Mouse (Mus musculus) erythroblast, adult 5-6 weeks (primary cell): ENCODE results near the gene Zfp383. TPM values are rescaled to one million over a fixed set of nuclear protein-coding genes. Genes with fewer than 3 reads are reported as not detected.
"Not testable (repeated sequence)": the region's sequence is repeated elsewhere in the genome, so short reads cannot be mapped to it uniquely, and the experiment has no call there.

Source experiments
- ATAC-seq: replicated peaks from 2 replicates; pipeline ENCODE4 v1.8.0; 2016; ENCODE audit warnings: moderate number of reproducible peaks, mild to moderate bottlenecking, moderate TSS enrichment, inconsistent platforms; ENCODE audit not compliant: poor library complexity, low FRiP score, severe bottlenecking
- total RNA-seq, 2 experiments: library from RNA; stranded (forward) in 1 of 2; stranded (reverse) in 1 of 2; fragments of 150-400 nt in 1 of 2; fragments of 200-764, 138-1000 nt in 1 of 2; gene quantifications; 2 replicates each; pipeline versions ENCODE4 v1.2.3 to v1.2.4; 2015 to 2017; ENCODE audit warnings: low replicate concordance in 2 of 2

The Zfp383 gene
- total RNA-seq (2015; ENCODE audit: low replicate concordance) = not detected in 2 replicates
- total RNA-seq (2017; ENCODE audit: low replicate concordance) = not detected in 2 replicates

DNA sequence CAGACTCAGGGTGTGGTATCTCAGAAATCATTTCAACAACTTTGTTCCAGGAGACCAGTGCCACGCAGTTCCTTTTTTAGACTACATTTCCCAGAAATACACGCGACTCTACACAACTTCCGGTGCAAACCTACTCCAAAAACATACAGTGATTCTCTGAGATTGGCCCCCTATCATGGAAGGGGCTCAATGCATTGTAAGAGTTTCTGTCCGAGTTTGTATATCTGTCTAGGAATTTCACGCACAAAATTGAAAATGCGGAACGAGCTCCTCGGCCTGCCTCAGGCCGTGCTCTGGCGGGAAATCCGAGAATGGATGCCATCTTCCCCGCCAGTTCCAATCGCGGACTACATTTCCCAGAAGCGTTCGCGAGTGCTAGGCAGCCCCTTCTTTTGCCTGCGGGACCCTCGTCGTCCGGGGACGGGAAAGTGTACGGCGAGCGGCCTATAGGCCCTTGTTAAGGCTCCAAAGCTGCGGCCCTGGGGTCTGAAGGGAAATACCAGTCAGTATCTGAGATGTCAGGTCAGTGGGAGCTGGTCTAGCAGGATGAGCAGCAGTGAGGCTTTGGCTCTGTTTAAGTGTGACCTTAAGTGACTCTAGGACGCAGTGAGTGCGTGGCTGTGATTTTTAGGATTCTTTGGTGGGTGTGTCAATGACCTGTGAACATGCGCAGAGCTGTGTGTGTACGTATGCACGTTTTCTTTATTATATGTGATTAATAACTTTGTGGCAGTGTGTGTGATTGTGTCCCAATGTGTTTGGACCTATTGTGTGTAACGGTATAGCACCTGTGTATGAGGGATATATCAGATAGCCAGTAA, at the start of gene Zfp383:
TSS of gene Zfp383 (plus strand) at position 94 of the 821 bp plus-strand sequence.
- ATAC-seq = peak; percentile 64; the same call in 1 of the 2 replicates

DNA sequence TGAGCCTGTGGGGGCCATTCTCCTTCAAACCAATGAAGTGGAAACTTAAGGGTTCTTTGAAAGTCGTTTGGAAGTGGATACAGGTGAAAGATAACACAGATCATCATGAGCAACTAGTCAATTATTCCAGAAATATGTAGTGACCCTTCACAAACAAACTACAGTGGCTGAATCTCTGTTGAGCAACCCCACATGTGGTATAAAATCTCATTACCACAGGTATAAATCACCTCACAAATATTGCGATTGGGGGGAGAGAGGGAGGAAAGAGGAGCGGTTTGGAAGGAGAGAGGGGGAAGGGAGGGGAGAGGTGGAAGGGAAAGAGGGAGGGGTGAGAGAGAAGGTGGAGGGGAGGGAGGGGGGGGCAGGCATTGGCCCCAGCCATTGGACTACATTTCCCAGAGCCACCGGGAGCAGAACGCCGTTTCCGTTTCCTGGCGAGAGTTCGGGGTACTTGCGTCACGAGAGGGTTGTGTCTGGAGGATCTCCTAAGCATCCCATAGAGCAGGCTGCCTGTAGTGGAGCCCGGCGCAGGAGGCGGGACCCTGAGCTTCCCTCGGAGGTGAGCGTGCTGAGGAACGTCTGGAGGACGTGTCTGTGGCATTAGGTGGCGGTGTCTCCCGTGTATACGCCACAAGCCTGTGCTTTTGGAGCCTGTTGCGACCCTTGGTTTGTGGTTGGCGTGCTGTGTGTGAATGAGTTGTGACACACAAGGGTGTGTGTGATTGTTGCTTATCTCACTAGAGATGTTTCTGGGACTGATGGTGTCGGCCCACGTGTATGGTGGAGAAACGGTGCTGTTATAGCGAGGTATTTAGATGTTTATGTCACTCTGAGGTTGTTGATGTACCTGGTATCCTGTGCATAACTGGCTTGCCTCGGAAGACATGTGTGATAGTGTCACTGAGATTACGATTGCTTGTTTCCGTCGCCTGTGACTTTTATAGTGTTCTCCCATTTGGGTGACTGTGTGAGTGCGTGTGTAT, 48.2 kb upstream of the Zfp383 start, which contains the start of gene Zfp420:
TSS of gene Zfp420 (plus strand) at position 448 of the 986 bp plus-strand sequence.
- ATAC-seq = no peak

DNA sequence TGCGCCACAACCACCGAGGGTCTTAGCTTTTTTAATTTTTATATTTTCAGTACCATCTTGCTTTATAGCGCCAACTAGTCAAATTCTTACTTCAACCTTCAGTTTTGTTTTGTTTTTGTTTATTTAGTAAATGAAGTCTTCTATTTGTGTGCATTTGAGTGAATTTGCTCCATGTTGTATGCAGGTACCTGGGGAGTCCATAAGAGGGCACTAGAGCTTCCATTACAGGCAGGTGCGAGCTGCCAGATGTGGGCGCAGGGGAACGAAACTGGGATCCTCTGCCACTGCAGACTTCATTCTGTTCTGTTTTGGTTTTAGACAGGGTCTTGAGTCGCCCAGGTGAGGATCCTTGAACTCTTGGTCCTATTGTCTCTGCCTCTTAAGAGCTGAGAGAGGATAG, 46.4 kb upstream of the Zfp383 start:
- ATAC-seq = no peak

DNA sequence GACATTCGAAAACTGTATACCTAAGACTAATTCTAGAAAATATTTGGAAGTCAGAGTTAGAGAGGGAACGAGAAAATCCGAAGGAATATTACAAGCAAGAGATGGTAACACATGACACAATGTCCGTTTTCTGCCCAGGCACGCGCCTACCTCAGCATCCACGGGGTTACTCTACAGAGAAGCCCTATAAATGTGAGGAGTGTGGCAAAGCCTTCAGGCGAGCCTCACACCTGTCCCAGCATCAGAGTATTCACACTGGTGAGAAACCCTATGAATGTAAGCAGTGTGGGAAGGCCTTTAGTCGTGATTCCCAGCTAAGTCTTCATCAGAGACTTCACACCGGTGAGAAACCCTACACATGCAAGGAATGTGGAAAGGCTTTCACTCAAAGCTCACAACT, 33.8 kb upstream of the Zfp383 start:
- no peak for ATAC-seq

DNA sequence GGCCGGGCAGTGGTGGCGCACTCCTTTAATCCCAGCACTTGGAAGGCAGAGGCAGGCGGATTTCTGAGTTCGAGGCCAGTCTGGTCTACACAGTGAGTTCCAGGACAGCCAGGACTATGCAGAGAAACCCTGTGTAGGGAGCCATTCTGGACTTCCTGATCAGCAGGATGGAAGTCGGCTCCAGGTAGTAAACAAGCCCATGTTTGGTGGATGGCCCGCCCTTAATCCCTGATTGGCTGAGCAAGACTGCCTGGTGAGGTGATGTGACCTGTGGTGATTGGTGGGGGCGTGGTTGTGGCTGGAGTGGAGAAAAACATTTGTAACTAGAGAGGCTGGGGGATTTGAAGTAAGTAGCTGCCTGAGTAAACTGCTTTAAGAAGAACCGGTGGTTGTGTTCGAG, 30.5 kb upstream of the Zfp383 start:
- not testable (repeated sequence) for ATAC-seq

DNA sequence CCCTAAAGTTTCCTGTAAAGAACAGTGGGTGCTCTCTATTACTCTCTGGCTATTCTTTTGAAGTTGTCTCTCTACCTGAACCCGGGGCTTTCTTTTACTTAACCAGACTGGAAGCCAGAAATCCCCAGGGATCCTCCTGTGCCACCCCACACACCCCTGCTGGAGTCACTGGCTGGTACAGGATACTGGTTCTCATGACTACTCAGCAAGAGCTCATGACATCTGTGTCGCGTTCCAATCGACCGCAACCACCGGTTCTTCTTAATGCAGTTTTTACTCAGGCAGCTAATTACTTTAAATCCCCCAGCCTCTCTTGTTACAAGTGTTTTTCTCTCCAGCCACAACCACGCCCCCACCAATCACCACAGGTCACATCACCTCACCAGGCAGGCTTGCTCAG, 28.0 kb upstream of the Zfp383 start:
- ATAC-seq = no peak

DNA sequence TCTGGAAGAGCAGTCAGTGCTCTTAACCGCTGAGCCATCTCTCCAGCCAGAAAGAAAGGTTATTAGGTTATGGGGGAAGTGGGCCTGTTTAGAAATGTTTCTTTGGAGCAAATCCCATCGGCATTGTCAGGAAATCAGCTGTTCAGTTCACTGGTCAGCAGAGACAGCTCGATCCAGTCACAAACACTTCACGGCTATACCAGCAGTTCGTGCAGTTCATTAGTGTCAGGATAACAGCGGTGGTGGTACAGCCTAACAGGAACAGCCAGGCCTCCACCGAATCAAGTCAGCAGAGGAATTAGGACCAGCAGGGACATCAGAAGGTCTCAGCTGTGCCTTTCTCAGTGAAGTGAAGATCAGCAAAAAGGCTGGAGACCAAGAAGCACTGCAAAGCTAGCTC, 27.1 kb upstream of the Zfp383 start:
- no peak for ATAC-seq

DNA sequence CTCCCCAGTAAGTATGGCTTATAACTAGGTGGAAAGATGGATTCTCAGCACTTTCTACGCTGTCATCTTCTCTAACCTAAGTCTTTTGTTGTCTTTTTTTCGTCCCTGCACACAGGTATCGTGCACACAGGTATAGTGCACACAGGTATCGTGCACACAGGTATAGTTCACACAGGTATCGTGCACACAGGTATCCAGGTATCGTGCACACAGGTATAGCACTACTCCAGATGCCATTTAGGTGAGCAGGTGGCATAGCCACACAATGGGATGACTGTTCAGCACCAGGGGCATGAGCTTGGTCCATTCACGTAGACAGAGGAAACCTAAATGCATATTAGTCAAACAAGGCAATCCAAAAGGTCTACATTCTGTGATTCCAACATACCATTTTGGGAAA, 17.5 kb upstream of the Zfp383 start:
- ATAC-seq = no peak

DNA sequence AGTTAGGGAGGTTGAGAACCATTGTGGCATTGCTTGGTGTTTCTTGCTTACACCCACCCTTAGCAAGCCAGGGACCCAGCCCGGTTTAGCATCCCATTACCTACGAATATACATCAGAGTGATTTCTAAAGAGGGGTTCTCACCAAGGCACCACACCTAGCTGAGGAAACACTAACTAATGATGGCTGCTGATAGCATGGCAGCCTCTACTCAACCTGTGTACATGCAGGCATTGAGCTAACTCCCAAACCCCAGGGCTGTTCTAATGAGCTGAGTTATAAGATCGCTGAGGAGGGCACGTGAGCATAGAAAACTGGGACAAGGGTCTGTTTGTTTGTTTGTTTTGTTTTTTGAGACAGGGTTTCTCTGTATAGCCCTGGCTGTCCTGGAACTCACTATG, 15.3 kb upstream of the Zfp383 start:
- ATAC-seq = no peak

DNA sequence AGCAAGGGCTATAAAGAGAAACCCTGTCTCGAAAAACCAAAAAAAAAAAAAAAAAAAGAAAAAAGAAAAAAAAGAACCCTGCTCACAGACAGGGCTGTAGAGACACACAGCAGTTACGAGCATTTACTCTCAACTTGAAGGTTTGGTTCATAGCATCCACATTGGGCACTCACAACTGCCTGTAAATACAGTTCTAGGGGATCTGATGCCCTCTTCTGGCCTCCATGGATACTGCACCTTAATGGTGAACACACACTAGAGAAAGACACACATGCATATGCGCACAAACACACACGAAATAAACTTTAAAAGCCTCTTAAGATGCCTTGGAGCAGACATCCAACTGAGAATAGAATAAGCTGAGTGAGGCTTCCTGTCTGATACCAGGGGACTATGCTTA, 9.7 kb upstream of the Zfp383 start:
- no peak for ATAC-seq

DNA sequence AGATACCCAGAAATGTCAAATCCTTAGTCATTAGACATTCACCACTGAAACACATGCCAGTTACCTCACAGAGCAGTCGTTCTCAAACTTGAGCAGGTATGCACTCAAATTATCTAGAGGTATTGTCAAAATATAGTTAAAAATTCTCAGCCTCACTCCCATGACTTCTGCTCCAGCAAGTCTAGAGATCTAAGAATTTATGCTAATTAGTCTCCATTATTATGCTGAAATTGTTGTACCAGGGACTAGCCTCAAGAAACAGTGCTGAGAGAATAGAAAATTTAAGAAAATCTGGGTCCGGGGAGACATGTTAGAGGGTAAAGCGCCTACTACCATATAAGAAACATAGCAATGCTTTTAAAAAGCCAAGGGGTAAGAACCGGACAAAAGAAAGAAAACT, 3.9 kb upstream of the Zfp383 start:
- ATAC-seq = no peak

DNA sequence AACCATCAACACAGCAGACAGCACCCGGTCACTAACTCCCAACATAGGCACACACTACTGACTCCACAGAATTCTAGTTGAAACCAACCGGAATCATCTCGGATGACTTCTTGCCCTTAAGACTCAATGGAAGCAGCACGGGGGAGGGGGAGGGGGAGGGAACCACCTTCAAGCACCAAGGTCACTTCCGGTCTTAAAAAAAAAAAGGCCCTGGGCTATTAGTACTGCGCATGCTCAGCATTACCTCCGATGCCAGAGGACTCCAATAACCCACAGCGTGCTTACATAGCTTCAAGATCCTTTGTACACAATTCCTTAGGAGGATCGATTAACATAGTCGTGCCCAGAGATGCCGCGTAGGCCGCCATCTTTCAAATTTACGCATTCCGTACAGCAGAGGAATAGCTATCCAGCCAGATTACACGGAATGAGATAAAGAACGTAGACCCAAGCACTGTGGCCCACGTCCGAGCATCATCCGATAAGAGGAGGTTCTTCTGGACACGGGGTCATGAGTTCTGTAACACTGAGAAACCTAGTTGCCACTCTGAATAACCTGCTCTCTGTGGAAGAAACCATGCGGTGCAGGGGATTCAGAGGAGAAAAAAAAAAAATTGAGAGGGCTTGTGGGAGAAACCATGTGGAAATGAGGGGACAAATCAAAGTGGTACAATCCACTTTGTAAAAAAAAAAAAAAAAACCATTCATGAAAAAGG, 1.9 kb upstream of the Zfp383 start, which contains the start of gene Zfp27:
TSS of gene Zfp27 (minus strand) at position 607 of the 716 bp plus-strand sequence.
- peak; percentile 91 for ATAC-seq

DNA sequence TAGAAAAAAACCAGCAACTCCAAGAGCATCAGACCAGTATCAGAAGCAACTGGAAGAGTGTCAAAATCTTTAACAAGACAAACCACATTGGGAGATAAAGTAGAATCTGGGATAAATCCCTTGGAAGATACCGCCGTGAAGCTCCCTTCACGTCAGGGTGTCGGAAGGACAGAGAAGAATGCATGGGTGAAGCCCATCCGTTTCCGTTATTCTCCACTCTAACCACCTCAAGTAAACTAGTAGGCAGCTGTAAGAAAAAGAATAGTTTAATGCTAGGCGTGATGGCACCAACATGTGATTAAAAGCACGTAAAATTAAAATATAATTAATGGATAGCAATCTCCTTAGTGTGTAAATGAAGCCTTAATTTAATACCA, 1.4 kb upstream of the Zfp383 start:
- ATAC-seq = no peak

DNA sequence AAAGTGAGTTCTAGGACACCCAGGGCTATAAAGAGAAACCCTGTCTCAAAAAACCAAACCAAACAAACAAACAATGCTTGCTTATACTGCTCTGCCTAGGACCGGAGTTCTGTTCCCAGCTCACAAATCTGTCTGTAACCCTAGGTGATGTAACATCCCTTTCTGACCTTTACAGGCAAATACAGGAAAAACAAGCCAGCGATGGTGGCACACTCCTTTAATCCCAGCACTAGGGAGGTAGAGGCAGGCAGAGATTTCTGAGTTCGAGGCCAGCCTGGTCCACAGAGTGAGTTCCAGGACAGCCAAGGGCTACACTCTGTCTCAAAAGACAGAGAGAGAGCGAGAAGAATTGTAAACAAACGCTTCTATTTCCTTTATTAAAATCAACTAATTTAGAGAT, 817 bp upstream of the Zfp383 start:
- no peak for ATAC-seq

DNA sequence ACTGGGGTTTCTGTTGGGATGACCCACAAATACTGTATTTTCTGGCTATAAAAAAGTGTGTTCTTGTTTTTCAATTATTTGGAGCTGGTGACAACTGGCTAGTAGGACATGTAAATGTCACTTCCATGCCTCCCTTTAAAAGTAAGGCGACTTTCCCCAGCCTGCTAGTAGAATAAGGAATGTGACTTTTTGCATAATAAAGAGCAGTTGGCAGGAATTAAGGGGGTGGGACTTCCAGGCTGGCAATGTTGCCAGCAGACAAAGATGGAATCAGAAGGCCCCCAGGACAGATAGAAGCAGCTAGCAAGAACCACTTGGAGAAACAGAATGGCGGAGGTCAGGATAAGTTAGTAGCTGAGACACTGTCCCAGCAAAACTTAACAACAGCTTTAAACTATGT, 2.2 kb downstream of the Zfp383 start:
- ATAC-seq = no peak

DNA sequence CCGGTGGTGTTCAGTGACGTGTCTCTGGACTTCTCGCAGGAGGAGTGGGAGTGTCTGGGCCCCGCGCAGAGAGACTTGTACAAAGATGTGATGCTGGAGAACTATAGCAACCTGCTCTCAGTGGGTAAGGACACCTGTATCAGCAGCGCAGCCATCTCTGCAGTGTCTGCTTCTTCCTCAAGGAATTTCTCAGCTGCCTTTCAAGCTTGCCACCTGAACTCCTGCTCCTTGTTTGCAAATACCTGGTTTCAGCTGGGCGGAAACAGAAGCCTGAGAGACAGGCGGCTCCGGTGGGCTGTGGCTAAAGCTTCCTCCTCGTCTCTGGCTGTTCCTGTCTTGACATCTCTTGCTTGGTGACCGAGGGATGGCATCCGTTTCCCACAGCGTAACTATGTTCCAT, 4.1 kb downstream of the Zfp383 start:
- no peak for ATAC-seq

DNA sequence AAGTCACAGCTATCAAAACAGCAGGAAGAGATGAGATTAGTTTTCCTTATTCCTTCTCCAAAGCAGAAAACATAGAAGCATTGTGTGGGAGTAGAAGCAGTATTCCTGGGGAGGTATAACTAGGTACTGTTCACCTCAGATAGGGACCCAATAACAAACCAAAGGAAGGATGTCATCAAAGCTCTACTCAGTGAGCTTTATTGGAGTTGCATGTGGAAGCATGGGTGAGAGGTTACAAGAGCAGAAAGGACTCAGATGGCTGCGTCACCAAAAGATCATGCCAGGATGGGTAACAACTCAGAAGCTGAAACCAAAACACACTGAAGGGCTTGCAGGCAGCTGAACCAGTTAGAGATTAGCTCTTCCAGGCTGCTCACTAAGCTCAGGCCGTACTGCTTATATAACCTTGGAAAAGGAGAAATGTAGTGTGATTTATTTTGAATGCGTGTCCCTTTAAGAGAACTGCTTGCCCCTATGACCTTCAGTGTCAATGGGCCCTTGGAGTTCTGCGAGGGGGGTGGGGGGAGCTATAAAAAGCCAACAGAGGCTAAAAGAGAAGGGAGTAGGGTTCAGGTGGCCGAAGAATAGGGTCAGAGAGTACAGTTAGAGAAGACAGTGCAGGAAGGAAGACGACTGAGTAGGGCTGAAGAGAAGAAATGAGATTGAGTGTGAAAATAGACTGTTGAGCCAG, 9.5 kb downstream of the Zfp383 start:
- no peak for ATAC-seq

DNA sequence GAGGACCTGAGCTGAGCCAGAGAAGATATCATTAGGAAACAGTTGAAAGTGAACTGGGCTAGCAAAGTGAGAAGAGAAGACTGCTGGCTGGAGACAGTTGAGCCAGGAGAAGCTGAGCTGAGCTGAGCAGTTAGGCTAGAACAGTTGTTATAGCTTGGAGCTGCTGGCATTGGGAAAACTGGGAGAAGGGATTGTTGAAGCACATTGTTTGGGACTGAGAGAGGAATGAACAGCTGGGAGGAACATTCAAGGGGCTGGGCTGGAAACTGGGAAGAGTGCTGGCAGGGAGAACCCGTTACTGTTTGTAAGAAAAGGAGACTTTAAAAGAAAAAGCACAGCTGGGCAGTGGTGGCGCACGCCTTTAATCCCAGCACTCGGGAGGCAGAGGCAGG, 10.0 kb downstream of the Zfp383 start:
- ATAC-seq = no peak

DNA sequence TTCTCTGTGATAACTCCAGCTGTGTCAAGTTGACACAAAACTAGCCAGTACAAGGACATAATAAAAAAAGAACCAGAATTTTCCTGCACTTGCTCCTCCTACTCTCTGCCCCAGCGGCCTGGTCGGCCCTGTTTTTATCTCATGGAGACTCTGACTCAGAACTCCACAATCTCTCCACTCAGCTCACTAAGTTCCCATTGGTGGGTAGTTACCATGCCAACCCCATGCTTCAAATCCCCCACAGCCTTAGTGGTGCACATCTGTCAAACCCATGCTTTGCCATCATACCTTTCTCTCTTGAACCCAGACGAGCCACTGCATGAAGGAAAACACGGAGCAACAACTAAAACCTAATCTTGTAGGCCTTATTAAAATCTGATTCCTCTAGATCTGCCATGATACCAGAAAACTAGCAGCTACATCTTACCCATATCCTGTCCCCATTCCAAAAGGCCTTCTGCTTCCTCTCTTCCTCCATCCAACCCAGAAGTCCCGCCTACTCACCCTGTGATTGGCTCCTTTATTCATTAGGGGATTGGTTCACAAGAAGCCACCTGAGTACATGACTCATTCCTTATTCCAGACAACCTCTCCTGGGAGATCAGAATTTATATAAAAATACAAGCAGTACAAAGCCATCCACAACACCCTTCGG, 13.5 kb downstream of the Zfp383 start:
- no peak for ATAC-seq
